Mouse (Mus musculus) urinary bladder, postnatal 14 days (tissue): ENCODE measurements around the gene Itga6.
A peak's percentile ranks its signal among the peaks of the same experiment; 100 is the strongest.

Experiments used
- DNase-seq: peaks from one replicate; pipeline ENCODE4 v3.0.0; 2021; ENCODE audit warnings: low spot score

The Itga6 gene

GRCm38 (mm10) chr2:71801691-71802090 lies 56.3 kb downstream of the Itga6 start:
- DNase-seq = peak; percentile 47

- no peak for DNase-seq
These were observed 56.7 kb downstream of the Itga6 start for GRCm38 (mm10) chr2:71802131-71802530.

- DNase-seq = peak; percentile 69
These were observed 59.7 kb downstream of the Itga6 start for GRCm38 (mm10) chr2:71805120-71805519.

- peak; percentile 56 for DNase-seq
These were observed 60.5 kb downstream of the Itga6 start for GRCm38 (mm10) chr2:71805611-71806567.

GRCm38 (mm10) chr2:71809289-71809860 lies 64.0 kb downstream of the Itga6 start:
- DNase-seq = no peak

- DNase-seq = no peak
These were observed 64.6 kb downstream of the Itga6 start for GRCm38 (mm10) chr2:71810010-71810409.

- no peak for DNase-seq
These were observed 65.5 kb downstream of the Itga6 start for GRCm38 (mm10) chr2:71810906-71811305.

GRCm38 (mm10) chr2:71812221-71813021 lies 67.0 kb downstream of the Itga6 start:
- peak; percentile 85 for DNase-seq

GRCm38 (mm10) chr2:71813022-71813358 lies 67.6 kb downstream of the Itga6 start:
- no peak for DNase-seq

- DNase-seq = no peak
These were observed 68.0 kb downstream of the Itga6 start for GRCm38 (mm10) chr2:71813371-71813770.

- peak; percentile 51 for DNase-seq
These were observed 68.6 kb downstream of the Itga6 start for GRCm38 (mm10) chr2:71814016-71814415.

GRCm38 (mm10) chr2:71815279-71815678 lies 69.9 kb downstream of the Itga6 start:
- no peak for DNase-seq

- no peak for DNase-seq
These were observed 71.1 kb downstream of the Itga6 start for GRCm38 (mm10) chr2:71816391-71817041.

GRCm38 (mm10) chr2:71824146-71824545 lies 78.7 kb downstream of the Itga6 start:
- no peak for DNase-seq

GRCm38 (mm10) chr2:71827711-71828110 lies 82.3 kb downstream of the Itga6 start:
- no peak for DNase-seq

GRCm38 (mm10) chr2:71828928-71829327 lies 83.5 kb downstream of the Itga6 start:
- no peak for DNase-seq

GRCm38 (mm10) chr2:71833626-71834025 lies 88.2 kb downstream of the Itga6 start:
- DNase-seq = no peak

- DNase-seq = no peak
These were observed 89.0 kb downstream of the Itga6 start for GRCm38 (mm10) chr2:71834371-71834770.

- no peak for DNase-seq
These were observed 90.1 kb downstream of the Itga6 start for GRCm38 (mm10) chr2:71835556-71835955.

GRCm38 (mm10) chr2:71836232-71836631 lies 90.8 kb downstream of the Itga6 start:
- DNase-seq = no peak

- no peak for DNase-seq
These were observed 91.8 kb downstream of the Itga6 start for GRCm38 (mm10) chr2:71837261-71837660.

GRCm38 (mm10) chr2:71837791-71838190 lies 92.4 kb downstream of the Itga6 start:
- peak; percentile 70 for DNase-seq
